17 mouse cellular contexts compared by ENCODE assay signal in genomic region chr1:166014530-166014929, GRCm38 (mm10). TPM values are rescaled to one million over a fixed set of nuclear protein-coding genes. Genes with fewer than 3 reads are reported as not detected.
A peak's percentile ranks its signal among the peaks of the same experiment; 100 is the strongest.
DNase-seq lines count a peak whose midpoint lies in the region; ATAC-seq and TF ChIP-seq lines count a peak whose summit lies in the region.
"Had no signal": no experiment of that assay in that cellular context is flagged by ENCODE, and none has a peak within 500 bp of the region (broad histone marks: within the 10 kb centered on the region; RNA-seq: fewer than 3 reads in every experiment).

No protein-coding gene starts in this region.

- ATAC-seq in erythroblast, adult 5-6 weeks (replicated peaks; ENCODE audit: low FRiP score, poor library complexity, severe bottlenecking): 0 out of 2 replicates have a peak, but pooled peaks have one; percentile 43
- peak; percentile 91 for ATAC-seq in liver, embryonic 16.5 days (ENCODE audit: low read depth)
- ATAC-seq: forebrain, embryonic 15.5 days had no signal

- no peaks in the 10 kb centered on the region for H3K9me3 ChIP-seq in MEL (replicated peaks; ENCODE audit: insufficient read depth, low read length)
- H3K9me3 ChIP-seq in liver, embryonic 16.5 days (replicated peaks; ENCODE audit: control insufficient read depth, low read length): no peaks in the 10 kb centered on the region
- H3K9me3 ChIP-seq: forebrain, embryonic 15.5 days; hindbrain, embryonic 15.5 days; megakaryocyte, embryonic 14.5 days; neural tube, embryonic 15.5 days had no signal

- intact Hi-C loops in heart, postnatal 14 days (cut with DNase I): no loop called here

- TF ChIP-seq RAD21 in MEL (IDR thresholded peaks at IDR 0.05; ENCODE audit: low read depth, low read length): no peak

- DNase-seq in MEL (ENCODE audit: low read depth, low spot score): peak; percentile 53
- peak; percentile 46 for DNase-seq in thymus, postnatal 25 days
- DNase-seq in ovary, postnatal 14 days (ENCODE audit: low spot score): no peak
- no peak for DNase-seq in heart, postnatal 14 days
- no peak for DNase-seq in right cerebral cortex, postnatal 4 days
- DNase-seq: cerebellum, adult 2 months; gastrocnemius, adult 2 months; heart, postnatal 10 days; kidney, adult 11 months; kidney, postnatal 36 days; layer of hippocampus, postnatal 36 days had no signal

- no peak for TF ChIP-seq POLR2A in MEL (IDR thresholded peaks at IDR 0.05; ENCODE audit: control insufficient read depth in 1 of 2, insufficient read depth in 1 of 2, low read depth in 1 of 2, low read length in 2 of 2, poor library complexity in 1 of 2)

- WGBS in liver, embryonic 16.5 days (ENCODE audit: insufficient replicate concordance): 19% methylated on average over 5 of the region's 5 CpGs

- no peak overlapping the region for H3K4me3 ChIP-seq in MEL (ENCODE audit: control insufficient read depth in 1 of 2, insufficient read depth in 1 of 2, low read depth in 2 of 2, low read length in 2 of 2)
- no peak overlapping the region for H3K4me3 ChIP-seq in liver, embryonic 16.5 days (ENCODE audit: low read depth, low read length)
- H3K4me3 ChIP-seq: forebrain, embryonic 15.5 days; gastrocnemius, adult 2 months; hindbrain, embryonic 15.5 days; megakaryocyte, embryonic 14.5 days; neural tube, embryonic 15.5 days had no signal

- H3K4me2 ChIP-seq in liver, embryonic 16.5 days (ENCODE audit: low read depth, low read length): no peak overlapping the region
- H3K4me2 ChIP-seq: forebrain, embryonic 15.5 days; hindbrain, embryonic 15.5 days; neural tube, embryonic 15.5 days had no signal

- H3K79me2 ChIP-seq in MEL (ENCODE audit: control insufficient read depth, insufficient read depth, low read length, poor library complexity): no peaks in the 10 kb centered on the region

- TF ChIP-seq EP300 in MEL (IDR thresholded peaks at IDR 0.05; ENCODE audit: low read depth in 1 of 2, low read length in 2 of 2): peak in 1 of 2 experiments; percentile 24; a peak in 2 of 4 replicates

- no peak for TF ChIP-seq CTCF in MEL (IDR thresholded peaks at IDR 0.05 in 2 of 3, conservative IDR thresholded peaks at IDR 0.05 in 1 of 3; ENCODE audit: control insufficient read depth in 1 of 3, insufficient read depth in 1 of 3, low read depth in 2 of 3, low read length in 3 of 3, poor library complexity in 1 of 3, severe bottlenecking in 1 of 3)

- no peak overlapping the region for H3K27ac ChIP-seq in MEL (ENCODE audit: control insufficient read depth, low read depth, low read length)
- no peak overlapping the region for H3K27ac ChIP-seq in liver, embryonic 16.5 days (ENCODE audit: low read length)
- H3K27ac ChIP-seq: forebrain, embryonic 15.5 days; gastrocnemius, adult 2 months; hindbrain, embryonic 15.5 days; neural tube, embryonic 15.5 days had no signal

- peaks cover 7 to 8% of the 10 kb centered on the region in 2 experiments for H3K4me1 ChIP-seq in MEL (ENCODE audit: control insufficient read depth in 1 of 2, insufficient read depth in 2 of 2, low read length in 2 of 2)
- peaks cover 2% of the 10 kb centered on the region; the same call in 1 of the 2 replicates for H3K4me1 ChIP-seq in liver, embryonic 16.5 days (ENCODE audit: control insufficient read depth, low read depth, low read length)
- H3K4me1 ChIP-seq: forebrain, embryonic 15.5 days; hindbrain, embryonic 15.5 days; neural tube, embryonic 15.5 days had no signal

- H3K36me3 ChIP-seq in MEL (ENCODE audit: control insufficient read depth in 1 of 2, insufficient read depth in 2 of 2, low read length in 2 of 2): peaks cover 0 to 2% of the 10 kb centered on the region in 2 experiments; a peak in 1 of 4 replicates
- H3K36me3 ChIP-seq in liver, embryonic 16.5 days (ENCODE audit: control insufficient read depth, insufficient read depth): no peaks in the 10 kb centered on the region
- H3K36me3 ChIP-seq: forebrain, embryonic 15.5 days; hindbrain, embryonic 15.5 days; neural tube, embryonic 15.5 days had no signal

- H3K27me3 ChIP-seq in MEL (ENCODE audit: control insufficient read depth in 1 of 2, insufficient read depth in 2 of 2, low read length in 2 of 2): no peaks in the 10 kb centered on the region; a peak in 1 of 4 replicates
- H3K27me3 ChIP-seq in liver, embryonic 16.5 days (ENCODE audit: control insufficient read depth, insufficient read depth, low read depth, low read length): no peaks in the 10 kb centered on the region
- H3K27me3 ChIP-seq: forebrain, embryonic 15.5 days; hindbrain, embryonic 15.5 days; megakaryocyte, embryonic 14.5 days; neural tube, embryonic 15.5 days had no signal

- no peak overlapping the region for H3K9ac ChIP-seq in MEL (ENCODE audit: control insufficient read depth, low read depth, low read length, poor library complexity, severe bottlenecking)
- H3K9ac ChIP-seq in liver, embryonic 16.5 days (ENCODE audit: low read depth, low read length): no peak overlapping the region
- H3K9ac ChIP-seq: forebrain, embryonic 15.5 days; hindbrain, embryonic 15.5 days; neural tube, embryonic 15.5 days had no signal

TF ChIP-seq in MEL, 35 proteins besides CTCF, POLR2A, EP300 and RAD21:
- peak; percentile 40; the same call in 1 of the 2 replicates for TF ChIP-seq MXI1 (IDR thresholded peaks at IDR 0.05; ENCODE audit: low read depth, low read length)
- TF ChIP-seq TBP (IDR thresholded peaks at IDR 0.05; ENCODE audit: low read depth, low read length): no peak
- TF ChIP-seq ZNF384 (IDR thresholded peaks at IDR 0.05; ENCODE audit: low read depth, low read length): peak; percentile 42; the same call in 1 of the 2 replicates
- TF ChIP-seq TAL1 (IDR thresholded peaks at IDR 0.05; ENCODE audit: low read length): peak; percentile 6; the same call in 1 of the 2 replicates
- TF ChIP-seq POLR2AphosphoS5 (IDR thresholded peaks at IDR 0.05; ENCODE audit: borderline replicate concordance, low read depth, low read length): no peak; the same call in 1 of the 2 replicates
- TF ChIP-seq ETS1 (IDR thresholded peaks at IDR 0.05; ENCODE audit: low read depth, low read length): peak; percentile 57; the same call in 1 of the 2 replicates
- TF ChIP-seq TCF12 (IDR thresholded peaks at IDR 0.05; ENCODE audit: low read depth, low read length): peak; percentile 35; the same call in 1 of the 2 replicates
- peak; percentile 31; the same call in 1 of the 2 replicates for TF ChIP-seq SIN3A (IDR thresholded peaks at IDR 0.05; ENCODE audit: low read length)
- TF ChIP-seq GABPA (IDR thresholded peaks at IDR 0.05; ENCODE audit: low read depth, low read length): no peak
- TF ChIP-seq GATA1 (IDR thresholded peaks at IDR 0.05; ENCODE audit: low read depth, low read length): peak; percentile 65; the same call in 1 of the 2 replicates

RNA-seq across cellular contexts. Expression of gene Pou2f1, which starts 12.1 kb away (rescaled TPM):
- 4.6 and 6.8 TPM in 2 replicates for total RNA-seq in MEL (2012; rRNA removed)
- 10 to 100 TPM in 1 of 2 experiments, not detected in 1; 10.2 TPM for polyA plus RNA-seq in MEL (2012; ENCODE audit: insufficient read depth in 1 of 2, insufficient read length in 2 of 2, low read depth in 1 of 2, low replicate concordance in 2 of 2, missing spikeins in 1 of 2)
- total RNA-seq in erythroblast, adult 5-6 weeks (2015; ENCODE audit: low replicate concordance): 15.7 and 22.1 TPM in 2 replicates
- 13.9 and 14.8 TPM in 2 replicates for total RNA-seq in erythroblast, adult 5-6 weeks (2017; ENCODE audit: low replicate concordance)
- polyA plus RNA-seq in liver, embryonic 16.5 days (2015; fragmentation: Nextera tagmentation; extraction: Ambion mirVana): 4.2 and 4.9 TPM in 2 replicates
- 10 to 100 TPM; 12.0 to 15.1 TPM for total RNA-seq in heart, postnatal 14 days (2021)

Comparison
In these comparisons a context has a peak if more than half of its experiments do, and no peak if none do; other contexts are left out.
1. DNase-seq: peak in MEL (single experiment) and thymus, postnatal 25 days (single experiment); none in ovary, postnatal 14 days (single experiment), heart, postnatal 14 days (0 of 2) and right cerebral cortex, postnatal 4 days (single experiment).